Mouse (Mus musculus) testis, adult 2 months (tissue): ENCODE data around the gene Rpl34.

Experiments
- CTCF ChIP-seq: fragments of 200-500 bp; IDR thresholded peaks from 2 replicates; pipeline ENCODE4 v1.5.1; 2012; ENCODE audit warnings: low read depth, mild to moderate bottlenecking, inconsistent platforms, low read length, moderate library complexity; ENCODE audit not compliant: control insufficient read depth, insufficient read depth, insufficient replicate concordance
- POLR2A ChIP-seq: fragments of 200-500 bp; IDR thresholded peaks from 2 replicates; pipeline ENCODE4 v1.6.1; 2012; ENCODE audit warnings: low read depth, mild to moderate bottlenecking, inconsistent platforms, low read length, moderate library complexity; ENCODE audit not compliant: control insufficient read depth

DNA sequence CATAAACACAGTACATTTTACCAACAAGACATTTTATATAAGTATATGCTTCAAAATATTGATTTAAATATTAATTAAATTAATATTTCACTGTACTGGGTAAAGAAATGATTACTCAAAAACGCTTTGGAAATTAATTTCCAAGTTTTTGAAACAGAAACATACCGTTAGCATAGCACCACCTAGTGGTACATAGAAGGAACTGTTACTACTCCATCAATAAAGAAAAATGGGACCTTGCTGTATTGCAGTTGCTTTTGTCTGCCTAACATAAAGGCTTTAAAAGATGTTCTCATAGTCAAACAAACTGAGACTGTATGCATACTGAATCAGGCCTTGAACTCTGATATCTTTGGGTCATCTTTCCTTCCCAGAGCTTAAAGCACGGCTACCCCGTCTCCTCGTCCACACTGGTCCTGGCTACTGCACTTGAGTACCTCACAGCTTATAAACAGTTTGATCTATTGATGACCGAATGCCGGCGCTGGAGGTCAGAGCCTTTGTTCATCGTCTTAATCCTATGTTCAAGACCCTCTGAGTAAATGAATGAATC is 36.1 kb downstream of the Rpl34 start:
- TF ChIP-seq CTCF (no peak), POLR2A (no peak)
